Mouse (Mus musculus) hindbrain, embryonic 11.5 days (tissue): ENCODE measurements around the gene Abat. TPM values are rescaled to one million over a fixed set of nuclear protein-coding genes. Genes with fewer than 3 reads are reported as not detected.

Experiments used
- ATAC-seq: fragments of 200-750 bp; cut with Nextera tagmentation; 2 replicates; pipeline ENCODE4 v1.8.0; 2017; ENCODE audit warnings: mild to moderate bottlenecking, moderate TSS enrichment, moderate library complexity; ENCODE audit not compliant: low FRiP score
- DNase-seq: peaks from one replicate; pipeline ENCODE4 v3.0.0-alpha.2; 2015; ENCODE audit warnings: low spot score
- H3K27ac ChIP-seq: fragments of 300-500 bp; sonication (generic); 2 replicates; pipeline ENCODE4 v1.5.1; 2014; ENCODE audit warnings: mild to moderate bottlenecking, low read depth, low read length
- H3K27me3 ChIP-seq: fragments of 300-500 bp; sonication (generic); 2 replicates; pipeline ENCODE4 v1.6.1; 2014; ENCODE audit warnings: mild to moderate bottlenecking, low read length, moderate library complexity, mixed read lengths; ENCODE audit not compliant: control insufficient read depth, insufficient read depth
- H3K36me3 ChIP-seq: fragments of 300-500 bp; sonication (generic); 2 replicates; pipeline ENCODE4 v1.6.1; 2014; ENCODE audit warnings: mild to moderate bottlenecking, low read length, moderate library complexity, mixed read lengths; ENCODE audit not compliant: control insufficient read depth, insufficient read depth
- H3K4me1 ChIP-seq: fragments of 300-500 bp; sonication (generic); replicated peaks from 2 replicates; pipeline ENCODE4 v1.6.1; 2014; ENCODE audit warnings: low read length, mixed read lengths; ENCODE audit not compliant: control insufficient read depth, insufficient read depth
- H3K4me2 ChIP-seq: fragments of 300-500 bp; sonication (generic); replicated peaks from 2 replicates; pipeline ENCODE4 v1.6.1; 2014; ENCODE audit warnings: mild to moderate bottlenecking, low read depth, low read length
- H3K4me3 ChIP-seq: fragments of 300-500 bp; sonication (generic); 2 replicates; pipeline ENCODE4 v1.5.1; 2014; ENCODE audit warnings: low read depth, low read length
- H3K9ac ChIP-seq: fragments of 300-500 bp; sonication (generic); 2 replicates; pipeline ENCODE4 v1.6.1; 2014; ENCODE audit warnings: low read depth, low read length
- H3K9me3 ChIP-seq: fragments of 300-500 bp; sonication (generic); 2 replicates; pipeline ENCODE4 v1.6.1; 2016; ENCODE audit warnings: low read length; ENCODE audit not compliant: control insufficient read depth
- WGBS: fragments of 180-500 bp; shearing (Covaris S2); extraction: QIAGEN DNeasy Blood & Tissue Kit; methylation state at CpG from one replicate; pipeline ENCODE4 v1.1.7; 2014; 5-methylcytosine and 5-hydroxymethylcytosine counted together
- polyA plus RNA-seq: library from polyadenylated mRNA; unstranded; fragments of >200 nt; fragmentation: Nextera tagmentation; extraction: Ambion mirVana; gene quantifications from 2 replicates; pipeline ENCODE4 v1.2.1, GENCODE M21; 2014

The Abat gene
- polyA plus RNA-seq, 1 experiment from 2014 or later = 27.4 TPM

DNA sequence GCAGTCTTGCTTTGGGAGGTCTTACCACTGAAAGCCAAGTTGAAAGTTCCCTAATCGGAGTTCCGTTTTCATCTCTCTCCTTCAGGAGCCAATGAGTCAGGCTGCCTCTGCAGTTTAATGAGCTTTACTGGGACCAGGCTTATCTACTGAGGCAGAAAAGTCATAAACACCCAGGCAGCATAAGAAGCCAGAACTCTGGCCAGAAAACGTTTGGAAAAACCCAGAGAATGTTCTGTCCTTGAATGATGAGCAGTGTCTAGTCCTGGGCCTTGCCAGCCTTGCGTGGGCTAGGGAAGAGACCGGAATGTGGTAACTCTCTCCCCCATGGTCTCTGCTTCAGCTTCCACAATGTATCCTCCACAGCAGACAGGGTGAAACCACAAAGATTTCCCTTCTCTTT is 71.8 kb downstream of the Abat start:
- WGBS = 76% methylated on average over 5 of the region's 5 CpGs
- no peak for DNase-seq
- no peaks in the 10 kb centered on the region for H3K36me3 ChIP-seq
- no peak for ATAC-seq
- H3K27me3 ChIP-seq = no peaks in the 10 kb centered on the region
- H3K4me3 ChIP-seq = no peak overlapping the region
- no peaks in the 10 kb centered on the region for H3K9me3 ChIP-seq
- H3K4me2 ChIP-seq = no peak overlapping the region
- H3K9ac ChIP-seq = no peak overlapping the region
- no peaks in the 10 kb centered on the region for H3K4me1 ChIP-seq
- no peak overlapping the region for H3K27ac ChIP-seq

- no peaks in the 10 kb centered on the region for H3K27me3 ChIP-seq
- H3K9me3 ChIP-seq = no peaks in the 10 kb centered on the region
- no peaks in the 10 kb centered on the region for H3K4me1 ChIP-seq
- no peak overlapping the region for H3K4me2 ChIP-seq
- no peak overlapping the region for H3K4me3 ChIP-seq
- no peaks in the 10 kb centered on the region for H3K36me3 ChIP-seq
- DNase-seq (no peak), ATAC-seq (no peak)
- no peak overlapping the region for H3K27ac ChIP-seq
- no peak overlapping the region for H3K9ac ChIP-seq
- WGBS = 67% methylated on average over 4 of the region's 4 CpGs
Measured at GRCm38 (mm10) chr16:8595411-8595810, 82.2 kb downstream of the Abat start.

DNA sequence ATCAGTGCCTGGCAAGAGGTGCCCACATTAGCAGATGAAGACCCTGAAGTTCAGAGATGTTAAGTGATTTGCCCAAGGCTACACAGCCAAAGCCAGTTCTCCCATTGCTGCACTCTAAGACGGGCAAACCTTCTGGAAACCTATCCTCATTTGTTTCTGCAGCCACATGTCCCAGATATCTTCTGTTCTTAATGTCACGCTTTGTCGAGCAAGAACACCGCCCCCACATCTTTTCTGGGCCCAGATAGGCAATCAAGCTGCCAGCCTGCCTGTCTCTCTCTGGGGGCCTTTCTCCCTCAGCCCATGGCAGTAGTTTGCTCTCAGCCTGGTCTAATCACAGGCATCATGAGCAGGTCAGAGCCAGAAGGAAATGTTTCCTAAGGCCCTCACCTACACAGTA is 83.1 kb downstream of the Abat start:
- DNase-seq (no peak), ATAC-seq (no peak)
- Histone ChIP-seq H3K9ac (no peak overlapping the region), H3K4me2 (no peak overlapping the region), H3K27ac (no peak overlapping the region), H3K36me3 (no peaks in the 10 kb centered on the region), H3K9me3 (no peaks in the 10 kb centered on the region), H3K4me3 (no peak overlapping the region), H3K4me1 (no peaks in the 10 kb centered on the region), H3K27me3 (no peaks in the 10 kb centered on the region)
- 64% methylated on average over 4 of the region's 4 CpGs for WGBS

DNA sequence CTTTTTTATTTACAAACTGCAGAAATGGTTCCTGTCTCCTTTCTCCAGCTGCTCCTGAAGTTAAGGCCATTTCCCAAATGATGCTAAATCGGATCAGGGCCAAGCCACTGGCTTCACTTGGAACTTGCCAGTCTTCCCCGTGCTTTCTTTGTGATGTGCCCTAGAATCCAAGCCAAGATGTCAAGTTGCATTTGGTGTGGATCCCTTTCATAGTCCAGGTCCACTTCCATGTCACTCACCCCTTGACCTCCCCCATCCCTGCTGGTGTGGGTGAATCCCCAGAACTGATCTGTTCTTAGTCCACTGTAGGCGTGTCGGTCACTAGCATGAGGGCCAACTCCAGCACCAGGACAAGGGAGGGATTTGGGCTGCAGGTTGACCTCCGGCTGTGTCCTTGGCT is 84.3 kb downstream of the Abat start:
- Histone ChIP-seq H3K36me3 (no peaks in the 10 kb centered on the region), H3K27ac (no peak overlapping the region), H3K9ac (no peak overlapping the region), H3K9me3 (no peaks in the 10 kb centered on the region), H3K4me3 (no peak overlapping the region), H3K4me2 (no peak overlapping the region), H3K4me1 (no peaks in the 10 kb centered on the region), H3K27me3 (no peaks in the 10 kb centered on the region)
- no peak for ATAC-seq
- 91% methylated on average over 5 of the region's 5 CpGs for whole genome bisulfite sequencing
- DNase-seq = no peak

DNA sequence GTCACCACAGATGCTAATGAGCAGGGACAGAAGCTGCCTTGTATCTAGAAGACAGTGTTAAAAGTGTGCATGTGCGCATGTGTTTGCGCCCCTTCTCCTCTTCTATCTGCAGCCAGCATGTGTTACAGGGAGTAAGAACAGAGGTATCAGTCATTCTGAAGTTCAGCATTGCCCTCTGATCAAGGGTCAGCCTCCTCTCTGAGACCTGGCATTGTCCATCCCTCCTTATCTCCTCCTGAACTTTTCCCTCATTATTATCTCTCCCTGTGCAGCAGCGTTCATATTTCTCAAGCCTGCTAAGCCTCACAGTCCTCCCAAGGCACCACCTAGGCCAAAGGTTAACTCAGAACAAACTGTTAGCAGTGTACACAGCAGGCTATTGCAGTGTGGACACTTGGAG is 90.6 kb downstream of the Abat start:
- ATAC-seq (no peak), DNase-seq (no peak)
- Histone ChIP-seq H3K4me1 (no peaks in the 10 kb centered on the region), H3K4me2 (no peak overlapping the region), H3K27me3 (no peaks in the 10 kb centered on the region), H3K27ac (no peak overlapping the region), H3K9me3 (no peaks in the 10 kb centered on the region), H3K9ac (no peak overlapping the region), H3K36me3 (no peaks in the 10 kb centered on the region), H3K4me3 (no peak overlapping the region)
- WGBS = 85% methylated on average over 3 of the region's 3 CpGs

DNA sequence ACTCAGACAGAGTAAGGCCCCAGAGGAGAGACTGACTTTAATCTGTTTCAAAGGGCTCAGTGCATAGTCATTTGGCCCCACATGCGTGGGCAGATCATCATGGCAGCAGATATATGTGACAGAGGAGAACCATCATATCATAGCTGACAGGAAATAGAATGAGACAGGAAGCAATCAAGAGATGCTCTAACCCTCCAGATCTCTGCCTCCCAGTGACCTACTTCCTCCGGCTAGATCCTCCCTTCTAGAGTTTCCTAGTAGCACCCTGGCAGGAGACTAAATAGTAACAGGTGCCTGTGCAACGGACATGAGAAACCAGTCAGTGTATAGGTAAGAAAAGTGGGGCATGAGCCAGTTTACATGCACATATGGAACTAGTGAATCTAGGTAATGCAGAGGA is 97.2 kb downstream of the Abat start:
- no peak for DNase-seq
- Histone ChIP-seq H3K36me3 (no peaks in the 10 kb centered on the region; the same call in 1 of the 2 replicates), H3K4me1 (no peaks in the 10 kb centered on the region), H3K9me3 (no peaks in the 10 kb centered on the region), H3K27me3 (peaks cover 6% of the 10 kb centered on the region; the same call in 1 of the 2 replicates), H3K4me2 (no peak overlapping the region), H3K9ac (no peak overlapping the region), H3K4me3 (no peak overlapping the region), H3K27ac (no peak overlapping the region)
- WGBS = 78% methylated on average over 3 of the region's 3 CpGs
- ATAC-seq = no peak

GRCm38 (mm10) chr16:8612214-8613005 is 99.2 kb downstream of the Abat start:
- H3K4me2 ChIP-seq = no peak overlapping the region
- no peaks in the 10 kb centered on the region; the same call in 1 of the 2 replicates for H3K36me3 ChIP-seq
- H3K27me3 ChIP-seq = peaks cover 9% of the 10 kb centered on the region; the same call in 1 of the 2 replicates
- H3K9me3 ChIP-seq = no peaks in the 10 kb centered on the region
- DNase-seq (no peak), ATAC-seq (no peak)
- H3K9ac ChIP-seq = no peak overlapping the region
- H3K27ac ChIP-seq = no peak overlapping the region
- H3K4me1 ChIP-seq = no peaks in the 10 kb centered on the region
- H3K4me3 ChIP-seq = no peak overlapping the region
- WGBS = 87% methylated on average over 8 of the region's 8 CpGs

DNA sequence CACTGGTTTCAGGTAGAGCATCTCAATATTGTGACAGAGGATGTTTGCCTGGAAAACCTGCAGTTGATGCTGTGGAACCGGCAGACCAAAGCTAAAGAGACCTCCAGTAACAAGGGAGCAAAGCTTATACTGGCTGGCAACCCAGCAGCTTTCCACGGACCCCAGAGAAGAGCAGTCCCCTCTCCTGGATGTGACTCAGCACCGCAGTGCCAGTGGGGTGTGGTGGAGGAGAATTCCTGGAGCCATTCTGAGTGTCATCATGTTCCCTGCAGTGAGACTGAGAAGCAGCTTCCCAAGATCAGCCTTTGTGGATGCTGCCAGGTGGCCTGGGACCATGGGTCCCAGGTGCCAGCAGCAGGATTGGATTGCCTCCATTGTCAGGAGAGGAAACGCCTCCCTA is 99.8 kb downstream of the Abat start:
- WGBS = 81% methylated on average over 4 of the region's 4 CpGs
- H3K27me3 ChIP-seq = peaks cover 9% of the 10 kb centered on the region
- no peak overlapping the region for H3K27ac ChIP-seq
- no peak overlapping the region for H3K9ac ChIP-seq
- H3K36me3 ChIP-seq = no peaks in the 10 kb centered on the region; the same call in 1 of the 2 replicates
- no peak for ATAC-seq
- H3K9me3 ChIP-seq = no peaks in the 10 kb centered on the region
- H3K4me3 ChIP-seq = no peak overlapping the region
- DNase-seq = no peak
- no peak overlapping the region for H3K4me2 ChIP-seq
- no peaks in the 10 kb centered on the region for H3K4me1 ChIP-seq

GRCm38 (mm10) chr16:8613447-8613846 is 100.2 kb downstream of the Abat start:
- Histone ChIP-seq H3K36me3 (no peaks in the 10 kb centered on the region; the same call in 1 of the 2 replicates), H3K4me1 (no peaks in the 10 kb centered on the region), H3K27ac (no peak overlapping the region), H3K4me2 (no peak overlapping the region), H3K9me3 (no peaks in the 10 kb centered on the region), H3K27me3 (peaks cover 9% of the 10 kb centered on the region), H3K4me3 (no peak overlapping the region), H3K9ac (no peak overlapping the region)
- DNase-seq (no peak), ATAC-seq (no peak)
- 80% methylated on average over 3 of the region's 3 CpGs for WGBS
